Mouse (Mus musculus) 416B (cell line): ENCODE data around the gene Mill2.
A peak's percentile ranks its signal among the peaks of the same experiment; 100 is the strongest.

ENCODE experiments used
- DNase-seq: peaks from one replicate; pipeline ENCODE4 v3.0.0; 2011; ENCODE audit warnings: low read depth

Gene Mill2

GRCm38 (mm10) chr7:18875372-18875771, 35.6 kb downstream of the Mill2 start:
- DNase-seq = no peak

GRCm38 (mm10) chr7:18878691-18879090, 38.9 kb downstream of the Mill2 start:
- DNase-seq = no peak

GRCm38 (mm10) chr7:18883991-18884744, 44.4 kb downstream of the Mill2 start:
- DNase-seq = peak; percentile 81

- peak; percentile 75 for DNase-seq
Observed at GRCm38 (mm10) chr7:18884745-18885422, 45.1 kb downstream of the Mill2 start.

DNA sequence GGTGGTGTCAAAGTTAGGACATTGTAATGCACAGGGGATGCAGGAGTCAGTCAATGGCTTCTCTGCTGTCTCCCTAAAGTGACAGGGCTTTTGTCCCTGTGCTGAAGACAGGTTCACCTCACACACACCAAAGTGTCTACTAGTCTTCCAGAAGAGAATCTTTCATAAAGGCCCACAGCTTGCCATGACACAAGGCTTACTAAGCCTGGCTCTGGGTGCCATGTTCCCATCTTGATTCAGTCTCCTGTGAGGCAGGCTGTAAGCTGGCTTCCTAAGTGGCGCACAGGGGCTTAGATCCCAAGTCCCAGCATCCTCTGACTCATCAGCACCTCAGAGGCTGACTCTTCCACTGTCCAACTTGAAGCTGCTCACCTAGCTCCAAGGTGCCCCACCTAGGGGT, 47.2 kb downstream of the Mill2 start:
- DNase-seq = no peak

- no peak for DNase-seq
Observed at GRCm38 (mm10) chr7:18890848-18891247, 51.1 kb downstream of the Mill2 start.

- DNase-seq = peak; percentile 74
Observed at GRCm38 (mm10) chr7:18891872-18892599, 52.3 kb downstream of the Mill2 start.

DNA sequence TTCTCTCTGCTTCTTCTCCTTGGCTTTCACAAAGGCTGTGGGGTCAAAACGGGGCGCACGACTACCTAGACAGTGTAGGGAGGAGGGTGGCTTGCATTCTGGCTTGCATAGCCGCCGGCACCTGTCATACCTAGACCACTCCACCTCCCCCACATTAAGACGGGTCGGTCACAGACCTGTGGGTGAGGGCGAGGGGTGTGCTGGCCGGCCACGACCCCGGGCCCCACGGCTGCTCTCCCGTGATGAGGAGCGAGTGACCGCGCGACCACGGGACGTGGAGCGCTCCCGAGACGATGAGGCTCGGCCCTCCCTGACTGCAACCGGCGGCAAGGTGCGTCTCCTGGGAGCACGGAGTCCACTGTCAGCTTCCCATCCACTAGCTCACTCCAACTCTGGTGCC, 53.2 kb downstream of the Mill2 start:
- no peak for DNase-seq

DNA sequence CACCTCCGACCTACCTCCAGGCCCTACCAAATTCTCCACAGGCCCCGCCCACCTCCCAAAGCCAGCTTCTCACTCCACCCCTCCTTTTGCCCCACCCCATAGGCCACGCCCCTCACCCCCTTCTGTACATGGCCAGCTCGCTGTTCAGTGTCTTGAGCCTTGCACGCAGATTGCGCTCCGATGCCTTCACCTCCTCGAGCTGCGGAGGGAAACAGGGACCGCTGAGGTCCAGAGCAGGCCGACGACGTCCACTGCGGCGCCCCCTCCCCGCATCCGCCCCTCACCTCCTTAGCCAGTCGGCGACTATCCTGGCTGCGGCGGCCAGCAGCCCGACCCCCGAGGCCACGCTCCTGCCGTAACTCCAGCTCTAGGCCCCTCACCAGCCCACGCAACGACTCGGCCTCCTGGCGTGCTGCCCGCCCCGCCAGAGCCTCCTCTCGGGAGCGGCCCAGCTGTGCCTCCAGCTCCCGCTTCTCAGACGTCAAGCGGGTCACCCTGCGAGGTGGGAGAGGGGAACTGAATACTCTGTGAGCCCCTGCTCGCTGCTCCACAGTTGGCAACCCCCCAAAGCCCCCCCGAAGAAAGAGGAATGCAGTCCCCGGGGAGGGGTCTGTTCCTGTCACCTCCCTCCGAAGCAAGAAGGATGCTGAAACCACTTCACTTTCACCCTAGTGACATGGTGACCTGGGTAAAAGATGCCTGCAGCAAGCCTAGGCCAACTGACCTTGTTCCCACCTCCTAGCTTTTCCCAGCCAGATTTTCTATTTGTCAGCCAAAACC, 54.1 kb downstream of the Mill2 start:
- no peak for DNase-seq

GRCm38 (mm10) chr7:18896536-18896935, 56.8 kb downstream of the Mill2 start:
- DNase-seq = peak; percentile 32

DNA sequence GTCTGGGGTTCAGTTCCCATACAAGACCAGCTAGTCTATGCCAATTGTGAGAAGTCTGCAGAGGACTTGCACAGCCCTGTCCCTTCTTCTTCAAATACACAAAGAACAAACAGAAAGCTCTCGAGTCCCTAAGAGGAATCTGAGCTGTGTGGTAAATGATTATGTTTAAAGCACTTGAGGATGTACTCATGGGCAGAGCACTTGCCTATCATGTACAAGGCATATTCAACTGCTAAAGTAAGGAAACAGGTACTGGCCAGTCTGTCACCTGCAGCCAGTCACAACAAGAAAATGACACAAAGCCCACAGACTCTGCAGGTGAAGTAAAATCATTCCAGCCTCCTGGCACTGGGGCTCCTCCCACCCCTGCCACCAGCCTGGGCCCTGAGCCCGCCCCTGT, 60.7 kb downstream of the Mill2 start:
- DNase-seq = no peak

GRCm38 (mm10) chr7:18902486-18902885, 62.7 kb downstream of the Mill2 start:
- DNase-seq = no peak

DNA sequence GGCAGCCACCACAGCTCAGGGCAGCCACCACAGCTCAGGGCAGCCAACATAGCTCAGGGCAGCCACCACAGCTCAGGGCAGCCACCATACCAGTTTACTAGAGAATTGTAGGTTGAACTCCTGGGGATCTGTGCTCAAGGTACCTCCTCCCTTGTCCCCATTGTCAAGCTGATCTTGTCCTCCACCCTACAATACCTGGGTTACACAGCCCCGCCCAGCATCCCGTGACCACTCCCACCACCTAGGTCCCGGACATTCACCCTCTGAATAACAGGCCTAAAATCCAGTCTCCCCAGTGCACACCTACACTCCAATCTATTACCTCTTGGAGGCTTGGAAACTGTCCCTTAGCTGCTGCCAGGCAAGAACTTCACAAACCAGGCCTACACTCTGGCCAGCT, 65.2 kb downstream of the Mill2 start:
- DNase-seq = no peak

- DNase-seq = no peak
Observed at GRCm38 (mm10) chr7:18909797-18910196, 70.0 kb downstream of the Mill2 start.

- DNase-seq = peak; percentile 100
Observed at GRCm38 (mm10) chr7:18910241-18910831, 70.6 kb downstream of the Mill2 start, which contains the start of gene Ccdc61. Ccdc61 (minus strand) TSS chr7:18910415.
